Mouse (Mus musculus) forelimb bud, embryonic 11.5 days (tissue): ENCODE results near the gene Dchs2.

Source experiments
- DNase-seq: peaks from one replicate; pipeline ENCODE4 v3.0.0-alpha.2; 2012; ENCODE audit warnings: low read depth, low spot score

The Dchs2 gene

DNA sequence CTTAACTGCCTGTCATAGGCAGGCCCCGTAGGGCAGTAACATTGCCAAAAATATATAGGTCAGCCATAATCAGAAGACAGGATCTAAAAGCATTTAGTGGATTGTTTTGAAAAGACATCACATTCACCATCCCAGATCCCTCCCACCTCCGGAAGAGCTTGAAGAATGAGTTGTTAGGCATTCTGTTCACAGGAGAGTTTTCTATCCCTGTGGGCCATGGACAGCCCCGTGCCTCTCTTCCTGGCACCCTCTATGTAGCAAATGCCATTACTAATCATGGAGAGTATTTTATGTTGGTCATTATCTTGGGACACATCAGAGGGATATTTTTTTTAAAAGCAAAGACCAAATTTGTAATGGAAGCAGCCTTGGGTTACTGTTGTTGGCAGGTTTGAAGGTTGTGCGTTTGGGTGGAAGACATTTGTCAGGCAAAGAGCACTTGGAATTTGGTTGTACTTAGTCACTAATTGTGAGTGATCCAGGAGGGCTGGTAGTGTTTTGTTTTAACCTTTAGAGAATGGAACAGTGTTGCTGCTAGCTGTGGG lies 122.3 kb downstream of the Dchs2 start:
- no peak for DNase-seq

DNA sequence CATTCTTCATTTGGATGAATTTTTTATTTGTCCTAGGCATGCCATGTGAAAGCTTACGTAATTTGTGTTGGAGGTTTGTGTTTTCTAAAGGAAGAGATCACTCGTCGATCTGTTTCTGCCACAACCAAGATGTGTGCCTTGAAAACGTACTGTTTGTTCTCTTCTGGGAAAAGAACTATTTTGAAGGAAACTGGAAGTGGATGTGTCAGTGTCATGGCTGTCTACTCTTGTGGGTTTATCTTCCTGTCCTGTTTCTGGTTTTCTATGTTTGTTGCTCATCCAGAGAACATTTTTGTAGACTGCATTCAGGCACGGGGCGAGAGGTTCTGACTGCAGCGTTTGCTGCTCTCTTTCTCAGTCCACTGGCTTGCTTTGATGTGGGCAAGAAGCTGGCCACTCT lies 124.2 kb downstream of the Dchs2 start:
- DNase-seq, result no peak

DNA sequence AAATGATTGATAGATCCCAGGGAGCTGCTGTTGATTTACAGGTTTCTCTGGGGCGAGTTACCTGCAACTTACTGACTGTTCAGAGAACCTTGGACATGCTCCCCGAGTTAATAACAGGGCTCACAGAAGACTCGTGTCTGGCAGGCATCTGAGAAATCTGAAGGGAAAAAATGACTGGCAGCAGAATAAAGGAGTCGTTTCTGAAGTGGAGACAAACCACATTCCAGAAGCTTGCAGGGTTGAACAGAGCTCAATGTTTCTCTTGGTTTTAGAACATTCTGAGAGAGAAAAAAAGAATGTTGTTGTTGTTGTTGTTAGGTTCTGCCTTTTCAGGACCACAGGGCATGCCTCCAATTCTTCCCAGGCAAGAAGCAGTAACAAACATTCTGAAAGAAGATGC lies 131.7 kb downstream of the Dchs2 start:
- peak; percentile 7 for DNase-seq

DNA sequence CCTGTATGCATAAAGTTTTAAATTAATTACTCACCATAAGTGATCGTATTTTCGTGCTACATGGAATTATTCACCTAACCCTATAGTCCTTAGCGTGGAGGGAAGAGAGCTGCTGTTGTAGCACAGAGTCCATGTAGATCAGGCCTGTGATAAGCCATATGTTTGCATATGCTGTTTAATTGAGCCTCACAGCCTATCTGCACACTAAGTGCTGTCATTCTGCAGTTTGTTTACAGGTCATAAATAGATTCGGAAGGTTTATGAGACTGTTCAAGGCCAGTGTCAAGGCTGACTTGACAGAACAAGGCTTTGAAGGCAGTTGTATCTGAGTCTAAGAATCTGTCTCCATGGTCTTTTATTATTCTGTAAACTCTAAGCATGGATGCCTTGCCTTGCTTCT lies 138.3 kb downstream of the Dchs2 start:
- DNase-seq, result no peak

DNA sequence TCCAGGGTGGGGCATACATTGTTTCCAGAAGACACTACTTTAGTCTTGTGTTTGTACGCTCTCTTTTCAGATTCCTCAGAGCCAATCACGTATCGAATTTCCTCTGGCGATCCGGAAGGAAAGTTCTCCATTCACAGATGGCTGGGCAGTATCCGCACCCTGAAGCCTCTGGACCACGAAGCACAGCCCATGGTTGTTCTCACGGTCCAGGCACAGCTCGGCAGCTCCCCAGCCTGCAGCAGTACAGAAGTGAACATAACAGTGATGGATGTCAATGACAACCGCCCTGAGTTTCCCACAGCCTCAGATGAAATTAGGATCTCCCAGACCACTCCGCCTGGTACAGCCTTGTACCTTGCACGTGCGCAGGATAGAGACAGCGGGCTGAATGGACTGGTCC lies 142.5 kb downstream of the Dchs2 start:
- DNase-seq, result no peak

DNA sequence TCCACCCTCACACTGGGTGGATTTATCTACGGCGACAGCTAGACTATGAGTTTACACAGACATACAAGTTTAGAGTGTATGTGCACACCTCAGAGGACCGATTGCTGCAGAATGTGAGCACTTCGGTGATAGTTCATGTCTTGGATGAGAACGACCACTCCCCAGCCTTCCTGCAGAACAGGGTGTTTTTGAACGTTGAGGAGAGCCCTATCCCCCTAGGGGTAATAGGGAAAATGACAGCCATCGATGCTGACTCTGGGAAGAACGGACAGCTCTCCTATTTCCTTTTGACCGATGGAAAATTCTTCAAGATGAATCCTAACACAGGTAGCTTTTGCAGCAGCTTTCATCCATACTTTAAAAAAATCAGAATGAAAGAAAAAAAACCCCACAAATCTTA lies 143.2 kb downstream of the Dchs2 start:
- no peak for DNase-seq

DNA sequence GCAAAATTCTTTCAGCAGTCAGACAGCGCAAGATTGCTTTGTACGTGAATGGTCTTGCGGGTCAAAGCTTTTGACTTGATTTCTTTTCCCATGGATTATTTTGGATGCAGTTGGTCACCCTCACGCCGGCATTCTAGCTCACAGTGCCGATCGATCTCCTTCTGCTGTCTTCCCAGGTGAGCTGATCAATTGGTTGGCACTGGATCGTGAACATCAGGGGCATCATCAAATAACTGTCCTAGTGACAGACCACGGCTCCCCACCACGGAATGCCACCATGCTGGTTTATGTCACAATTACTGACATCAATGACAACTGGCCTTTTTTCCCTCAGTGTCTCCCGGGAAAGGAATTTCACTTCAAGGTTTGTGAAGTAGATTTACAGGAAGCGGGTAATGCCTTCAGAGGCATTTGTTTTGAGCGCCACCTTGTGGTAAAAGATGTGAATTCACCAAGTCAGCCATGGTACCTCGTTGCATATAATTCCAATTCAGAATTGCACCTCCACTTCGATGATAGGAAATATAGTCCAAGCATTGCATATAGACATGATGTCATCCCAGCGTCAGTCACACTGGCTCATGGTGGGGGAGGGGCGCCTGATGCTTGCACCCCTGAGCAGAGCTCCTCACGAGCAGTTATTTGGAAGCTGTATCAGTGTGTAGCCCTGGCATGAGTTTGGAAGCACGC lies 146.0 kb downstream of the Dchs2 start:
- DNase-seq, result peak; percentile 79

DNA sequence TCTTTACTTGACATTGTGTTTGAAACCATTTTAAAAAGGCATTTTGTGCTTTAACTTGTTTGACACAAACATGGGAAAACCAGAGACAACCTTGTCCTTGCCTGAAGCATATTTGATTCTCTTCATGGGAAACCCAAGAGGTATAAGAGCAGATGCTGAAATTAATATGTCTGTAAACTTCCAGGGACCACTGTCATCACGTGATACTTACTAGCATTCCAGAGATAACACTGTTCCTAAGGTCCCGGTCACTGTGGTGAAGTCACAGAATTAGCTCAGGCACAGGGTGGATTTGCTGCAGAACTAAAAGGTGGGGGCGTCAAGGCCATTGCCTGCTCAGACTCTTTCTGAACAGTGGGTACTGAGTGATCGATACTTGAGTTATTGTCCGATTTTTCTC lies 148.0 kb downstream of the Dchs2 start:
- DNase-seq, result no peak

DNA sequence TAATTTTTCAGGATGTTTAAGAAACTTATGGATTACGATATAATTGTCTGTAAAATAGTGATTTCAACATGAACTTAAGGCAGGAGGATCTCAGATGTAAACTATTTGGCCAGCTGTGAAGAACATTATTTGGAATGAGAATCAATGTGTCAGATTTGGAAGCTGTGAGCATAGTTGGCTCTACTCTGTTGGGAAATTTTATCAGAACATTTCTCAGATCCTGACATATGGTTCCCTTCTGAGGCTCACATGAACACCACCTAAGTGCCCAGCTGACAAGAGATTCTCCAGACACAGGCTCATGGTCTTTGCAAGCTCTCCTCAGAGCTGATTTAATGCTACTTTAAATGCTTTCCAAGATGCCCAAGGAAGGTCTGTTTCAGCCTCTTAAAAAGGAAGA lies 156.1 kb downstream of the Dchs2 start:
- DNase-seq, result no peak

DNA sequence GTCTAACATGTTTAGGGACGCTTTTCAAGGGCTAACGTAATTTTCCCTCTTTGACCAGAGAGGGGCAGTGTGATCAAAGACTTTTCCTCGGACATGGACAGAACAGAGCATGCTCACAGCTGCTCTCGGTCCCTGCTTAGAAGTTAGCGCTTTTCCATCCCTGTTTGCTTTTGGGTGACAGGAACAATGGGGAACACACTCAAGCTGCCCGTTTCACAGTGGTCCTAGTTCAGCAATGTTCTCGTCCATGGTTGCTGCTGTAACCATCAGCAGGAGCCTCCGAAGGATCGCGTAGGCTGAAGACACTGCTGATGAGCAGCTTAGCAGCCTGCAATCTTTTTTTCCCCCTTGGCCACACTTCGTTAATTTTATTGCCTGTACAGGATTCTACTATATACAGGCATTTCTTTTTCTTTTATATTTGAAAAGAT lies 159.2 kb downstream of the Dchs2 start:
- peak; percentile 80 for DNase-seq

DNA sequence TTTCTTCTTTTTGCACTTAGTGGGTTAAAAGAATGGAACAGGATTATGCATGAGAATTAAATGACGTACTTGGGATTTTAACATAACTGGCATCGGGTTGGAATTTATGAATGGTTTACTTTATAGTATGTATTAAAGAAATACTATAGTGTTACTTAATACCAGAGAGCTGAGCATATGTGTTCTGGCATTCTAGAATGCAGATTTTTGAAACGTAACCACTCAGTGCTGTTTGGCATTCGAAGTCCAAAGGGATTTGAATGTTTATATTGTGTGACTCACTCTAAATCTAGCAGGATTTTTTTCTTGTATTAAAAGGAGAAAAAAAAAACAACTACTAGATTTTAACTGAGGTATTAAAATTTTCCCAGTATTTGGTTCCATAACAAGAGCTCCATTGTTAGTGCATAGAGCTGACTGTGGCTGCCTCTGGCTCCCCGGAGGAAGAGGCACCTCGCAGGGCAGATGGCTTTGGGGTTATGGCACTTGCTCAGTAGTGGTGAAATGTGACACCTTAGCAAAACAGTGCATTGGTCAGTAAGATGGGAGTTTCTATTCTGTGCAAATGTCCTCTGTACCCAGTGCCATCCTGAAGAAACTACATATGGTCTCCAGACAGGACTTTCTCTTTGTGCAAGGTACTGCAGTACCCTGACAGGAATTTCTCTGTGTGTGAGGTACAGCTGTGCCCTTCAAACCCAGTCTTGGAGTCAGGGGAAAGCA lies 160.5 kb downstream of the Dchs2 start:
- peak; percentile 29 for DNase-seq

DNA sequence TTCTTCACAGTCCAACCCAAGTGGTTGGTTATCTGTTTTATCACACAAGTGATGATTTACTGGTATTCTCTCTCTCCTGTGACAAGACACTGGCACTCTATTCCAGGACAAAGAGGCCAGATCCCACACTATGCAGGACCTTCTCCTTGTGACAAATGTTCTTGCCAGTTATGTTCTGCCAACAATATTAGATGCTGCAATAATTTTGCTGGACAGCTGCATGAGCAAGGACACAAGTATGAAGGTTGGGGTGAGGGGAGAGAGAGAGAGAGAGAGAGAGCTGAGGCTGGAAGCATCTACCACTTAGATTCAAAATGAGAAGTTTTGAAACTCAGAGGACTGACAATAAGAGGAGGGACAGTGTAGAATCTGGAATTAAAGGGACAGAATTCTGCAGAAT lies 162.7 kb downstream of the Dchs2 start:
- no peak for DNase-seq

DNA sequence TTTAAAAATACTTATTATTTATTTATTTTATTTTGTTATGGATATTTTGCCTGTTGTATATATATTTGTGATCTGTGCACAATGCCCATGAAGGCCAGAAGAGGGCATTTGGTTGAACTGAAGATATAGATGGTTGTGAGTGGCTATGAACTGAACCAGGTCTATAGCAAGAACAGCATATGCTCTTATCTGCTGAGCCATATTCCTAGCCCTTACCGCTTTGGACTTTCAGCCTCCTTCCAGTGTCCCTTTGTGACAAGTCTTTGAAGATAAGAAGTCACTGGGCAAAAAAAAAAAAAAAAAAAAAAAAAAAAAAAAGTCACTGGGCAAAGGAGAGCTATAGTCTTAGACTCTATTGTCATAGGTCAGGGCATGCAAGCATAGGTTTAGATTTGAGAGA lies 163.2 kb downstream of the Dchs2 start:
- DNase-seq, result no peak

DNA sequence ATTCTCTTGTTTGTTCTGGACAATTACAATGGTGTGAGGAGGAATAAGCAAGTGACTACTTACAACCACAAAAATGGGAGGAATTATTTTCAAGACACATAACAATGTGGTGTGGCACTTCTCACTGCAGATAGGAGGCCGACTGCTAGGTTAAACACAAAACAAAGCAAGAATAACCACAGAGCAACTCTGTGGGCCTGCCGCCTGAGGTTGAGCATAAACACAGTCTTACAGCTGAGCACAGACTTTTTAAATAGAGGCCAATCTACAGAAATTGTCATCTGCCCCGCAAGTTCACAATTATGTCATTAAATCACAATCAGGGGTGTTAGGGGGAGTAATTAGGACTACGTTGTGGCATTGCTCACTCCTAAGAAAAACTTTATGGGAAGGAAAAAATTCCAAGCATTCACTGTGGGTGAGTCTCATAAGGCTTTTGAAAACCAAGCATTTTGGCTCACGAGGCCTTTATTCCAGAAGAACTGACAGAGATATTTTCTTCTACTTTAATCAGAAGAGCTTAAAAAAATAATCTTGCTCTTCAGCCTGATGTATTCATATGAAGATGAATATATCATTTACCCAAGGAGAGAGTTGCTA lies 172.1 kb downstream of the Dchs2 start:
- no peak for DNase-seq

DNA sequence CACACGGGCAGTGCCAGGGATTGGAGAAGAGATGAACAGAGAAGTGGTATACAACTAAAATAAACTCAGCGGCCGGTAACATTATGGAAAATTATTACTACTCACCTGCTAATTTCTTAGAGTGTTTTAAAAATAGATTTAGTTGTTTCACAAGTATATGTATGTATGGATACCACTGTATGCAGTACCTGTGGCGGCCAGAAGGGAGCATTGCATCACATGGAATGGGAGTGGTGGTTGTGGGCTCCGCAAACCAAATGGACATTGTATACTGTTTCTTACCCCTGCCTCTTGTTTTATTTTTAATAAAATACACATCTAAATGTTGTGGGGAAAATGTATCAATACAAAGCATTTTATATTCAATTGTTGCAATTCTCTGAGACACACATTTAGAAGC lies 176.1 kb downstream of the Dchs2 start:
- no peak for DNase-seq

DNA sequence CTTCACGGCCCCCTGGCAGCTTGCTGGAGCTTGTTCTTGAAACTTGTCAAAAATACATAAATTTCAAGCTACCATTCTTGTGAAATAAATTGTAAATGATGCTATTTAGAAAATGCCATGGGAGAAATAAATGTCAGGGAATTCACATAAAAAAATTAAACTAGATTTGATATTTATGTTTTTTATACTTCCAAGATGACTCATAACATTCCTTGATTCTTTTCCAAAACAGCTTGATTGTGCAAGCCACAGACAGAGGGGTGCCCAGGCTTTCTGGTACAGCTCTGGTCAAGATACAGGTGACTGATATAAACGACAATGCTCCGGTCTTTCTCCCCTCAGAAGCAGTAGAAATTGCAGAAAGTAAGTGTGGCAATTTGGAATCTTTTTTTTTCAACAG lies 218.2 kb downstream of the Dchs2 start:
- DNase-seq, result no peak

DNA sequence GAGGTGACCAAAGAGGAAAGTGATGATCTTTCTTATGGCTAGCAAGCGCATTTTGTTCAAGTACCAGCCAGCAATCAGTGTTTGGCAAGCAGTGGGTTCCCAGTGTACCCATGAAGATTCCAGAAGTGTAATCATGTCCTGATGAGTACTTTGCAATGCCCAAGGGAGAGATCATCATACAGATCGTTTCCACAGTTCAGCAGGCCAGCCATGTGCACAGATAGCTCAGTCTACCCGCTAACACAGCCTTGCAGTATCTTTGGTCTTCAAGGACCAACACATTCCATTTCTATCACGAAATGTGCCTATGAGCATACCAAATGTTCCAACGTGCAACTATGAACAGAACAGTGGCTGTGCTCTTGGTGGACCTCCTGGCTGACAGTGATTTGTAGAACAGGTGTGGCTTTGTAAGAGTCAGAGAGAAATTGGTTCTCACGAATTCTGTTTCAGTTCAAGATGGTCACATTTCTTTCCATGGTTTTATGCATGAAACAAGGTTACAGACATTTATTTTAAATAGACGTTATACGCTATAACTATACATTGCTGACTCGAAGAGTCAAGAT lies 240.8 kb downstream of the Dchs2 start:
- DNase-seq, result no peak

DNA sequence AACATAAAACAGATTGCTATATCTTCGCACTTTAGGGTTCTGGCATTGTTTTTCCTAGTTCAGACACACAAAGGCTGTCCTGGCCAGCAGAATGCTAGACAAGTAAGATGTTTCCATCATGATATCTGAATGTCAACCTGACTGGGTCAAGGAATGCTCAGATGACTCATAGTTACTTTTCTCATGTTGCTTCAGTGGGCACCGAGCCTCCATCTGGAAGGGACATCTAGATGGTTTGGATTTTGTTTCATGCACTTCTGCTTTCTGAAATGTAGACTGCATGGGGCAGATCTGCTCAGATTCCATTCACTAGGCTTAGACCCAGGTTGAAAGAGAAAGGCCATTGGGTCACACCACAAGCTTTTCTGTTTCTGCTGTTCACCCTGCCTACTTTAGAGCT lies 242.1 kb downstream of the Dchs2 start:
- no peak for DNase-seq

DNA sequence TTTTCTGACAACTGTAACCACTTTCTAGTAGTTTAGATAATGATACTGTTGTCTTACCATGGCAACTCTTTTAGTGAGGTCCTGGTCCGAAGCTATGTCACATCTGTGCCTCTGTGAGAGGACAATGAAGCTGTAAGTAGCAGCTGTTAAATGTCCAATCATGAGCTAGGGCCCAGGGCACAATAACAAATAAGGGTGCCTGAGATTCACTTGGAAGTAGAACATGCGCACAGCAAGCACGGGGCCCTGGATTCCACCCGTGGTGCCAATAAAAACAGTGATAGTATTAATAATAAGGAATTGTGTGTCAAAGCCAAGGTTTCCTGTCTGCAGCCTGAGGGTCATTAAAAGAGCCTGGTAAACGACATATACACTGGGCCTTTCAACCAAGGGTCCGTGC lies 246.6 kb downstream of the Dchs2 start:
- no peak for DNase-seq

DNA sequence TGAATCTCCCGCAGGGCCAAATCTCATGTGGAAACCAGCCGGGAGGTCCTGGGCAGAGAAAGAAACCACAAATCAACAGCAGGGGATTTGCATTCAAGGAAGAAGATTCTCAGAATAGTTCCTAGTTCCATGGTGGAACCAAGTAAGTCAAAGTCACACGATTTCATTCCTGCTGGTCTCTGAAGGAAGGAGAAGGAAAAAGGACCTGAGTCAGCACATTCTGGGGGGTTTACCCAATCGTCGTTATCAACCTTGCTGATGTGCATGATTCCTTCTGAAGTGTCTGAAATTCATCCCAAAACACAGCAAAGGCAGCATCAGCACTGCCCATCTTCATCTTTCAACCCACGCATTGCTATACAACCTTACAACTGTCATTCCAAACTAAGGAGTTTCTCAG lies 249.1 kb downstream of the Dchs2 start:
- DNase-seq, result no peak
